Mouse (Mus musculus): ENCODE results near the gene Lca5. TPM values are rescaled to one million over a fixed set of nuclear protein-coding genes. Genes with fewer than 3 reads are reported as not detected.

Lca5 gene
- 13.7 TPM for polyA plus RNA-seq (2017; shearing (Covaris generic))

GRCm38 (mm10) chr9:83440392-83441357 is at the start of gene Lca5:
TSS of gene Lca5 (minus strand) at chr9:83441127.

Other genes with a start within 250 kb of the Lca5 start
- 28.8 TPM for gene Sh3bgrl2, start 107.2 kb upstream of the Lca5 start, polyA plus RNA-seq (2017; shearing (Covaris generic))